Mouse (Mus musculus): ENCODE data around the gene Atp8b5.

Gene Atp8b5

DNA sequence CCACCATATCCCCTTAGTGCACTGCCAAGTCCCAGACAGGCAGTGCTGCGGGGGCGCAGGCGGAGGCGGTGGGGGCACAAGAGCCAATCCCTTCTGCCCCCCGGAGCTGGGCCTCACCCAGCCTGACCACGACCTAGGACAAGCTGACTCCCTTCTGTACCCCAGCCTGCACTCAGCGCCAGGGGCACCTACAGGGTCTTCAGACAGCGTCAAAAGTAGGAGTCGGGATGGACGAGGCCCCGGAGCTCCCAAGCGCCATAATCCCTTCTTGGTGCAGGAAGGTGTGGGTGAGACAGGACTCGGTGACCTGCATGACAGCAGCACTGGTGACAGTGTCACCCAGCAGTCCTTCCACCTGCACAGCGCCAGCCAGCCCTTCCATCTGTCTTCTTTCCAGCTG, 147.8 kb downstream of the Atp8b5 start:
- no peak for DNase-seq (ENCODE audit: low spot score in 2 of 2)

DNA sequence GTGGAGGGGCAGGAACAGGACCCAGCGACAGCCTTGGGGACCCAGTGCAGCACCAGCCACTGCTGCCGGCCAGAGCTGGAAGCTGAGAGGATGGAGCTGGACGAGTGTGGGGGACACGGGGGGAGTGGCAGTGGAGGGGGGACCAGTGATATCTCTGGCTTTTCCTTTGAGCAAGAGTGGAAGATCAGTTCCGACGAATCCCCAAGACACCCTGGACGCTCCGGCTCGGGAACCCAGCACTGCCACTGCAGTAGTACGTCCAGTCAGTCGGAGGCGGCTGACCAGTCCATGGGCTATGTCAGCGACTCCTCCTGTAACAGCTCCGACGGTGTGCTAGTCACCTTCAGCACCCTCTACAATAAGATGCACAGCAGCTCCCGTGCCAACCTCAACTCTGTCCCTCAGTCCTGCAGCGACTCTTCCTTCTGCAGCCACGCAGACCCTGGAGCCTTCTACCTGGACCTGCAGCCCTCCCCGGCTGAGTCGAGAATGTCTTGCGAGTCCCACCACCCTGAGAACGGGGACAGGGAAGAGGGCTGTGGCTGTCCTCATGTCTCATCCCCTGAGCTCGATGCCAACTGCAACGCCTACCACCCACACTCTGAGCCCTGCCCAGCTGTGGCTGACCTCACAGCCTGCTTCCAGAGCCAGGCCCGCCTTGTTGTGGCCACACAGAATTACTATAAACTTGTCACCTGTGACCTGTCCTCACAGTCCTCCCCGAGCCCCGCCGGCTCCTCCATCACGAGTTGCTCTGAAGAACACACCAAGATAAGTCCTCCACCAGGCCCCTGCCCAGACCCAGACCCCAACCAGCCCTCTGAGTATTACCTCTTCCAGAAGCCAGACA, 148.5 kb downstream of the Atp8b5 start:
- DNase-seq (ENCODE audit: low spot score in 2 of 2) = no peak

DNA sequence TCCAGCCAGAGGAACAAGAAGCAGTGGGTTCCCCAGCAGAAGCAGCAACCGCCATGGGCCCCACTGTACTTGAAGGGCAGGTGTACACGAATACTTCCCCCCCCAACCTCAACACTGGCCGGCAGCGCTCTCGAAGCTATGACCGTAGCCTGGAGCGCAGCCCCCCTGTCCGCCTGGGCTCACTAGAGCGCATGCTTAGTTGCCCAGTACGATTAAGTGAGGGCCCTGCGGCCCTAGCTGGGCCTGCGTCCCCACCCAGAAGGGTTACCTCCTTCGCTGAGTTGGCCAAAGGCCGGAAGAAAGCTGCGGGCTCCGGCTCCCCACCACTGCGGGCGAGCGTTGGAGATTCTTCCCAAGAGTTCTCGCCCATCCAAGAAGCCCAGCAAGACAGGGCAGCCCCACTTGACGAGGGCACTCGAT, 149.1 kb downstream of the Atp8b5 start:
- no peak for DNase-seq (ENCODE audit: low spot score in 2 of 2)

DNA sequence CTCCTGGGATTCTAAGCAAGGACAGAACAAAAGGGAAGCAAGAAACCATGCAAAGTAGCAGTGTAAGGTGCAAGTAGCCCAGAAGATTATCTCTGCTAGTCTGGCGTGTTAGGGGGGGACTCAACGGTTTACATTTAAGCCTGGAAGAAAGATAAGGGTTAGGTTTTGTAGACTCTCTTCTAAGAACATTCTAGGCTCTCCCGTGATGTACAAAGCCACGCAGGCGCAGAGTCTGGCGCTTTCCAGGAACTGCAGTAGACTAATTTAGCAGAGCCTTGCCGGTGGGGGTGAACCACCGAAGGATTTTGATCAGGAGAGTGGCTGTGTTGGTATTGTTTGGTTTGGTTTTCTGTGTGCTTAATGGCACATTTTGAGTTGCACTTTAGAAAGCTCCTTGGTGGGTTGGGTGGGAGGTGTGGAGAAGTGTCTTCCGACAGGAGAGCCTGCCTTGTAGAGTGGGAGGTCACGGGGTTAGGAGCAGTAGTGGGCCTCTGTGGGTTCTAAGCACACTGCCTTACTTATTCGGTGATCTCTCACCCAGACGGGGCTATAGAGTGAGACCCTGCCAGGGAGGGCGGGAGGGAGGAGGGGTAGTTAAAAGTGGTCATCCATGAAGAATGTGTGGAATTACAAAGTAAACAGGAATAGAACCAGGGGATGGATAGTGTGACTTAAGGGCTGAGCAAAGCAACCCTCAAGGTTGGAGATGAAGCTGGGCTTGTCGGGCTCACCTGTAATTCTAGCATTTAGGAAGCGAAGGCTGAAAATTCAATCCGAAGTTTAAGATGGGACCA, 150.5 kb downstream of the Atp8b5 start:
- DNase-seq (ENCODE audit: low spot score in 2 of 2) = no peak

DNA sequence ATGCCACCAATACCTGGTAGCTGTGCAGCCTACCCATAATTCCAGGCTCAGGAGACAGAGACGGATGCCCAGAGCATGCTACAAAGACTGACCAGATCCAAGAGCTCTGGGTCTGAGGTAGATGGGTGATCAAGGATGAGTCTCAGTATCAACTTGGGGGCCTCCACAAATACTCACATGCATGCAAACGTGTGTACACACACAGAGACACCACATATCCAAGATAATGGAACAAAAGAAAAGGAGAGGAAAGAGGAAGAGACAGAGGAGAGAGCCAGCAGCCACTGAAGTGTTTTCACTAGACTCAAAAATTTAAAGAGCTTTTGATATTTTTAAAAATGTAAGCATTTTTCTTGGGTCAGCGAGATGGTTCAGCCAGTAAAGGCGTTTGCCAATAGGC, 151.5 kb downstream of the Atp8b5 start:
- DNase-seq (ENCODE audit: low spot score in 2 of 2) = no peak

DNA sequence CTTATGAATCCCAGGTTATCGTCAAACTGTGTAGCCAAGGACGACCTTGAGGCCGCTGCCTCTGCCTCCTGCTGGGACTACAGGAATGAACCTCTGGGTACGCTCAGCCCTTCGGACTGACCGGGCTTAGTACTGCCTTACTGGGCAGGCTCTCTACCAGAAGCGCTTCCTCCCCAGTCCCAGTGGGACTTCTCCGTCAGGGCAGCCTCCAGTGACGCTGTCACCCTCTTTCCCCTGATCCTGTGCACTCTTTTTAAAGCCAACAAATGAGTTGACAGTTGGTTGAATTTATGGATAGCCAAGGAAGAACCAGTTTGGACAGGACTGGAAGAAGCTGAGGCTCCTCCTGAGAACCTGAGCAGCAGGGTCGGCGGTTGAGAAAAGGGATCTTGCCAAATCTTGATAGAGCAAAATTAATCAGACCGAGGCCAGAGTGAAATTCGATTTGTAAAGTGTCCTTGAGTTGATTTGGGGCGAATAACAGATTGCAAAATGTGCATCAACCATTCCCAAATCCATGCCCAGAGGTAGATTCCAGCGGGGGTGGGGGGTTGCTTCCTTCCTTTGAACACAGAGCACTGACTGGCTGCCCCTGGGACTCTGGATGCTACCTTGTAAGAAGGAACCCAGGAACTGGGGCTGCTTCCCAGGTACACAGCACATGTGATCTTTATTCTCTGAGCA, 152.2 kb downstream of the Atp8b5 start:
- no peak for DNase-seq (ENCODE audit: low spot score in 2 of 2)

DNA sequence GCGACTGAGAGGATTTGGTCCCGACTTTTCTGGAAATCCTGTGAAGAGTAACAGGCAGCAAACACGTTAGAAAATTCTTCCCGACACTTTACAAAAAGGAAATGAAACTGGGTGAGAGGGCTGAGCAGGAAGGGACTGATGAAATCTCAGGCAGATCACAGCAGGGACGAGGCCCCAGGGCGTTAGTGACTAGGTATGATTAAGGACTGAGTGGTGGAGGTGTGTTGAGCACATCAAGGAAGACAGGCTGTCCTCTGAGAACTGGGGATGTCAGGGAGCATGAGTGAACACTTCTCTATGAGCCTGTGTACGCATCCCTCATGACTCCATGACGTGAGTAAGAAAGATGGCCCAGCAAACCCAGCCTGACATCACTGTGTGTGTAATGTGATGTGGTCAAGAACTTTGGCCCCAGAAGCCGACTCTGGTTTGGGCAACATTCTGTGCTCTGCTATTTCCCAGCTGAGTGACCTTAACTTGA, 152.9 kb downstream of the Atp8b5 start:
- DNase-seq (ENCODE audit: low spot score in 2 of 2) = no peak

DNA sequence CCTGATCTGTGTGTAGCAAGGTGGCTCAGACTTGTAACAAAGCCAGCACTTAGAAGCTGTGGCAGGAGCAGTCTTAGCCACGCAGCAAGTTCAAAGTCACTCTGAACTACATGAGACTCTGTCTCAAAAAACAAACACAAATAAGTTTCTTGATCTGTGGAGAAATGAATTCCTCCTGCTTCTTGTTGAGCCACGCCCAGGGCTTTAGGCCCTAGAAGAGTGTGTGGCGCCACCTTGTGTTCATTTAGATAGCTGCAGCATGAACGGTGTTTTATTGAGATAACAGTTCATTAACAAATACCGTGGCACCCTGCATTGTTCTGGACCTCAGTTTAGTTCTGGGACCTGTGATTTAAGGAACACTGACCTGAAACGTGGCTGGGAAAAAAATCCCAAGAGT, 153.3 kb downstream of the Atp8b5 start:
- peak in 1 of 2 experiments; percentile 67 for DNase-seq (ENCODE audit: low spot score in 2 of 2)

DNA sequence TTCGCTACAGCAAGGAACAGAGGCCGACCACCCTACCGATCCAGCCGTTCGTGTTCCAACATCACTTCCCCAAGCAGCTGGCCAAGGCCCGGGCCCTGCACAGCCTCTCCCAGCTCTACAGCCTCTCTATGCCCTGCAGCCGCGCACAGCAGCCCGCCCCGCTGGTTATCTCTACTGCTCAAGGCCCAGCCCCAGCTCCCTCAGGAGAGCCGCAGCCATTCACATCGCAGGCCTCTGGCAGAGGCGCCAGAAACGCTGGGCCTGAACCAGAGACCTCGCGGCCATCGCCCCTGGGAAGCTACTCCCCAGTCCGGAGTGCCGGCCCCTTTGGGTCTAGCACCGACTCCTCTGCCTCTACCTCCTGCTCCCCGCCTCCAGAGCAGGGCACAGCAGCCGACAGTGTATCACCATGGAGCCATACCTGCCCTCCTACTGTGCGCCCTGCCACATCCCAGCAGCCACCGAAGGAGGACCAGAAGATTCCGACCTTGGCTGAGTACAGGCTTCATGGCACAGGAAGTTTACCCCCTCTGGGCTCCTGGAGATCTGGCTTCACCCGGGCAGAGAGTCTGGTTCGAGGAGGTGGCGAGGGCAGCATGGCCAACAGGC, 154.8 kb downstream of the Atp8b5 start:
- DNase-seq (ENCODE audit: low spot score in 2 of 2) = no peak
